Mouse (Mus musculus) urinary bladder, postnatal 4 days (tissue): ENCODE data around the gene Eral1.
"Not testable (repeated sequence)": the region's sequence is repeated elsewhere in the genome, so short reads cannot be mapped to it uniquely, and the experiment has no call there.

Experiments
- DNase-seq, 2 experiments: peaks; one replicate each; pipeline ENCODE4 v3.0.0; 2021 to 2022; ENCODE audit warnings: low spot score in 2 of 2

Gene Eral1

GRCm38 (mm10) chr11:78087756-78088281, 7.6 kb upstream of the Eral1 start:
- DNase-seq, result no peak

- no peak for DNase-seq
These were observed 6.8 kb upstream of the Eral1 start for GRCm38 (mm10) chr11:78086925-78087479.

DNA sequence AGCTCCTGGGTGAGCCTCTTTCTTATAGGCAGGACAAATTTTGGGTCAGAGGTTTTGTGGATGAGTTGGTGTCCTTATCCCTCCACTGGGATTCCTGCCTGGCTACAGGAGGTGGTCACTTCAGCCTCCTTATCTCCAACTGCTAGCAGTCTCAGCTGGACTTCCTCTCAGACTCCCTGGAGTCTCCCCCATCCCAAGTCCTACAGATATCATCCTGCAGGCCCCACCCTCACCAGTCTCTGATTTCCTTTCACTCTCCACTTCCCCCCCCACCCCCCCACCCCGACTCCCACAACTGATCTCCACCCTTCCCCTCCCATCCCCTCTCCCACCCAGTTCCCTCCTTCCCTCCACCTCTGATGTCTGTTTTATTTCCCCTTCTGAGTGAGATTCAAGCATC, 3.4 kb upstream of the Eral1 start:
- DNase-seq, result no peak

DNA sequence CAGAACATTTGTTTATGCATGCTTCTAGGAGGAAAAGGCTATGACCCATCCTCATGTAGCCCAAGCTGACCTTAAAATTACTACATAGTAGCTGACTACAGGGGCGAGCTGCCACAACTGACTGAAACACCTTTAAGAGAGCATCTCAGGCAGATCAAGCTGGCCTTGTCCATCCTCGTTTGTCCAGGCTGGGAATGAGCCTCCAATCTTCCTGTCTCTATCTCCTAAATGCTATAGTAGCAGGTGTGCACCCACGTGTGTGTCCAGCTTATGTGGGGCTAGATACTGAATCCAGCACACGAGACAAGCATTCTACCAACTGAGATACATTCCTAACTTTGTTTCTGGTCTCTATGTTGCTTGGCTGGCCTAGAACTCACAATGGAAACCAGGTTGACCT, 5.5 kb downstream of the Eral1 start:
- no peak for DNase-seq

DNA sequence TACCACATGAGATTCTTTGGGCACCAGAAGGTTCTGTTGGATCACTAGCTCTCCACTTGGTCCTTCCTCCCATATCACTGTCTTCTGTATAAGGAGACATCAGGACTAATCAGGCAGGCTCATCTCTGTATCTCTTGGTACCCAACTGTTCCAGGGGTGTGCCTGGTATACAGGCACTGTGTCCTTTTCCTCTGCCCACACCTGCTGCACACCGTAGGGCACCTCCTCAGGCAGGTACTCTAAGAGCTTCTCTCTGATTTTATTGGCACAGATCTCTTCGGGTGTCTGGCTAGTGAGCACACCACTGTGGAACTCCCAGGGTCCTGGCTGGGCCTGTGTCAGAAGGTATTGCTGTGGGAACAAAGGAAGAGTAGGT, 5.9 kb downstream of the Eral1 start:
- DNase-seq, result no peak

DNA sequence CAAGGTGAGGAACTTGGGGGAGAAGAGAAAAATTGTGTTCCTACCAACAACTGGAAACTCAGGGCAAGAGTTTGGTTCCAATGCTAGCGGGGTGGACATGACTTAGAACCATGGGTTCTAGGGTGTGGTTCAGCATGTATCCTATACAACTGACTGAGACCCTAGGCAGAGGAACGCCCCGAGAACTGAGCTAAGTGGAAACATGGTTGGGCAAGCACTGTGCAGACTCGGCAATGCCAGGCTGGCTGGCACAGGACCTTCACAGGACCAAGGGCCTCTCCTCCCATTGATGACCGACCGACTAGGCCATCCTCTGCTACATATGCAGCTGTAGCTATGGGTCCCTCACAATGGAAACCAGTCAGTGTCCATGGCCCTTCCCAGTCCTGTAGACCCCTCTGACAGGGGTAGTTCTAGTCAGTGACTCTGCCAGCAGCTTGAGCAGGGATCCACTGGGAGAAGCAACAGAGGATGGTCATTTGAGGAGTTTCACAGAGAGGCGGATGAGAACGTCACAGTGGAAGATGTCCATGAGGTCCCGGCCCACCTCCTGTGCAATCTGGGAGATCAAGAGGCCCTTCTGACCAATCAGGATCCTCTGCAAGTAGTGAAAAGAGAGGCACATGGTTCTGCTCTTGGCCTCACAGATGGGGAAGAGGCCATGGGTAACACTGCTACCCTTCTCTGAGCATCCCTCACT, 6.5 kb downstream of the Eral1 start:
- DNase-seq, result no peak

GRCm38 (mm10) chr11:78072425-78073130, 7.6 kb downstream of the Eral1 start:
- DNase-seq, result no peak

DNA sequence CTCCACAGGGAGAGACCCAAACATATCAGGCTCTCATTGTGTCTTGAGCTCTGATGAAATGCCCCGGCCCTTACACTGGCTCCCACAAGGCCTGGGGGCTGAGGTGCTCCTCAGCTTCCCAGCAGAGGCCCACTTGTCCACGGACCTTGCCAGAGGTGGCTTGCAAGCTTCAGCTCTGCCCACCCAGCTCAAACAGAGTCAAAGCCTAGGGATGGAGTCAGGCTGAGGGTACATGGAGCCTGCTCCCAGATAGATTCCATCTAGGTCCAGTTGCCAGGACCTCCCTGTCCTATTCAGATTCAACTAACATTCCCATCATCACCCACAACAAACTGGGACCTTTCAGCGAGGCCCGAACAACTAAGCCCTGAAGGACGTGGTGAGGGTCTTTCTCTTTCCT, 8.2 kb downstream of the Eral1 start:
- no peak for DNase-seq

GRCm38 (mm10) chr11:78069646-78070045, 10.5 kb downstream of the Eral1 start:
- no peak for DNase-seq

GRCm38 (mm10) chr11:78069130-78069529, 11.1 kb downstream of the Eral1 start:
- no peak for DNase-seq

GRCm38 (mm10) chr11:78067566-78067965, 12.6 kb downstream of the Eral1 start:
- DNase-seq, result no peak

GRCm38 (mm10) chr11:78066641-78067040, 13.5 kb downstream of the Eral1 start:
- DNase-seq, result no peak

- DNase-seq, result no peak
These were observed 14.3 kb downstream of the Eral1 start for GRCm38 (mm10) chr11:78065906-78066305.

DNA sequence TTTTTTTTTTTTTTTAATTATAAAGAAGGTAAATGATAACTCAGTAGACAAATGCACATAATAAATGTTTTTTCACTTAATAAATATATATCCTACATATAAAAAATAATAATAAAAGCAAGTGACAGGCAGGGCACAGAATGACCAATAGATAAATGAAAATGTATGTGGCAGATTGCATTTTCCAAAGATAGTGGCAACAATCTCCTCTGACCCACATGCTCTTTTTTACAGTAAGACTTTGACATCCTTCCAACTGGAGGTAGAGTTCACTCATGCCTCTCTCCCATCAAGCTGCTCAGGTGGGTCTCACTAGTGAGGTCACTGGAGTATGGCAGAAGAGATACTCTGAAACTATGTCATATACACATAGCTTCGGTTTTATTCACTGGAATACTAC, 17.6 kb downstream of the Eral1 start:
- DNase-seq, result no peak

DNA sequence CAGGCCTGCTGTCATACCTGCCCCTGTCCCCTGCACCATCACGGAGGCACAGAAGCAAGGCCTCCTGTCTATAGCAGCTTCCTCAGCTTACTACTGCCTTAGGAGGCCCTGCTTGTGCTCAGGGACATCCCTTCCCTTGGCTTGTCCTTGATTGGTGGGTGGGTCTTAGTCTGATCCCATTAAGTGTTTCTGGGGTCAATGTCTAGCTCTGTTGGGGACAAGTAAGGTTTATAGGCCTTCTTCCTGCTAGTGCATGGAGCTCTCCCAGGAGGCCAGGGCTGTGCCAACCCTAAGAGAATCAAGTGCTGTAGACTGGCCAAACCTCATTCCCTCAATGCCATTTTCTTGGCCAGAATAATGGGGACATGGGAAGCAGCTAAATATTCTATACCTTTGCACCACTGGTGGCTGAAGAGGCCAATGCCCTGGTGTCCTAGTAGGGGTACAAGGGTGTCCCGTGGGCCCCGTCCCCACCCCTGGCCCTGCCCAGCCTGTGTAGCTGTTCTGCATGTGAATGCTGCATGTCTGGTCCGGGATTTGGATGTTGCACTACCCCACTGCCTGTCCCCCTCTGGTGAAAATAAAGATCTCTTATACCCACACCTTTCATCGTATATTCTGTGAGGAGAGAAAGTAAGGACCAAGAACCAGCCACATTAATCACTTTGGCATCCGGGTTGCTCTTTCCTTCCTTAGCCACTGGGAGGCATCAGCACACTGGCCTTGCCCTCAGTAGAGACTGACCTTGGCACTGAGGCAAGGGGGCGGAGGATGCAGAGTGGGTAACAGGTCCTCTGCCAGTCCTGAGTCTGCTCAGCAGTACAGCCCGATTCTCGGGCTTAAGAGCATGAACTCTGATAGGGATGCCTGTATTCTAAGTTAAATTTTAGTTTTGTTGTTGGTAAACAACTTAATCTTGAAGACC, 20.1 kb downstream of the Eral1 start:
- DNase-seq, result peak; percentile 64 to 70

GRCm38 (mm10) chr11:78056946-78057345, 23.2 kb downstream of the Eral1 start:
- no peak for DNase-seq

GRCm38 (mm10) chr11:78053078-78053477, 27.1 kb downstream of the Eral1 start:
- DNase-seq, result no peak

DNA sequence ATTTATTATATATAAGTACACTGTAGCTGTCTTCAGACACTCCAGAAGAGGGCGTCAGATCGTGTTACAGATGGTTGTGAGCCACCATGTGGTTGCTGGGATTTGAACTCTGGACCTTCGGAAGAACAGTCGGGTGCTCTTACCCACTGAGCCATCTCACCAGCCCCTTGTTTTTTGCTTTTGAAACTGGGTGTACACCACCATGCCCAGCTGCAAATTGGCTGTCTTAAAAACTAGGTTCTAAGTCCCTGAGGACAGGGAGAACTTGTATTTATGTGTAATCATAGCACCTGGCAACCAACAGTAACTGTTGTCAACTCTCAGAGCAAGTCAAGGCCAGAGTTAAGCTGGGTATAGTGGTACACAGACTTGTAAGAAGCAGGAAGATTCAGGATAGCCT, 31.5 kb downstream of the Eral1 start:
- not testable (repeated sequence) for DNase-seq

DNA sequence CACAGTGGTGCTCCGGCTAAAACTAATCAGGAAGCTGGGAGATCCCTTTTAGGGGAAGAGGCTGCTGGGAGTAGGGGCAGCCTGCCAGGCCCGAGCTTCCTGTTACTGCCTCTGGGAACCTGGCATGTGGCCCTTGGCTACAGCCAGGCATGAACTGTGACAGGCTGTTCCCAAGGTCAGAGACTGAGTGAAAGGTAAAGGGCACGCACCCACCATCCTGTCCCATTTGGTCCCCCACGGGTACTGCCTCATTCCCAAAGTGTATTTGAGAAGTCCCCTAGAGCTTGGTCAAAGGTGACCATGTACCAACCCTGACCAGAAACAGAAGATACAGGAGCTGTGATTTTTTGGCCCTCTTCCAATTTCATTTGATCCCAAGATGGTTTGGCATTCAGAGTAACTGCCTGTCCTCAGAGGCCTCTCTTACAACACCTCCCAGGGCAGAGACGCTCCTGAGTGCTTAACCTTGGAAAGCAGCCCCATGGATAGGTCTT, 35.4 kb downstream of the Eral1 start:
- peak in 1 of 2 experiments; percentile 54 for DNase-seq

GRCm38 (mm10) chr11:78042290-78042870, 37.8 kb downstream of the Eral1 start:
- not testable (repeated sequence) for DNase-seq

- no peak for DNase-seq
These were observed 39.3 kb downstream of the Eral1 start for GRCm38 (mm10) chr11:78040878-78041277.
